ENCODE assay signal across 1 mouse cellular context in the genomic region with DNA sequence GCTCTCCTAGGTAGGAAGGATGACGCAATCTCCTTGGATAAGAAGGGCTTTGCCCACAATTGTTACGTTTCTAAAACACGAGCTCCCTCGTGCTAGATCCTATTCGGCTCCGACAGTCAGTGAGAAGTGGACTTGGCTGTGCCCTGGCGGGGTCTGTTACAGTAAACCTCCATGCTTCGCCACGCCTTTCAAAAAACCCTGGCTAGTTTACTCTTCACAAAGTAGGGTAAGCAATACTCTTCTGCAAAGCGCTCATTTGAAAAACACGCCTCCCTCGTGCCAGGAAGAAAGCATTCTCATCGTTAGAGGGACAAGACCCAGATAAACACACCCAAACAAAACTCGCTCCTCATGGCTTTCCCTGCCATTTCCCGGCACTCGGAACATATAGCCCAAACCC.
TF ChIP-seq lines count a peak whose summit lies in the region.

No protein-coding gene starts in this region.

TF ChIP-seq in MEL, 35 proteins besides CTCF, POLR2A, EP300 and RAD21 (continued from another document):
- TF ChIP-seq JUND (IDR thresholded peaks at IDR 0.05; ENCODE audit: low read depth, low read length) (peak; percentile 59; the same call in 1 of the 2 replicates), GABPA (IDR thresholded peaks at IDR 0.05; ENCODE audit: low read depth, low read length) (no peak), MAX (IDR thresholded peaks at IDR 0.05; ENCODE audit: low read length) (peak; percentile 61), ZMIZ1 (IDR thresholded peaks at IDR 0.05; ENCODE audit: low read depth, low read length) (no peak), MXI1 (IDR thresholded peaks at IDR 0.05; ENCODE audit: low read depth, low read length) (peak; percentile 60), KAT2A (conservative IDR thresholded peaks at IDR 0.05; ENCODE audit: low read depth, low read length) (no peak), ETS1 (IDR thresholded peaks at IDR 0.05; ENCODE audit: low read depth, low read length) (no peak; the same call in 1 of the 2 replicates)
